9 mouse cellular contexts compared by ENCODE assay signal in the genomic region with DNA sequence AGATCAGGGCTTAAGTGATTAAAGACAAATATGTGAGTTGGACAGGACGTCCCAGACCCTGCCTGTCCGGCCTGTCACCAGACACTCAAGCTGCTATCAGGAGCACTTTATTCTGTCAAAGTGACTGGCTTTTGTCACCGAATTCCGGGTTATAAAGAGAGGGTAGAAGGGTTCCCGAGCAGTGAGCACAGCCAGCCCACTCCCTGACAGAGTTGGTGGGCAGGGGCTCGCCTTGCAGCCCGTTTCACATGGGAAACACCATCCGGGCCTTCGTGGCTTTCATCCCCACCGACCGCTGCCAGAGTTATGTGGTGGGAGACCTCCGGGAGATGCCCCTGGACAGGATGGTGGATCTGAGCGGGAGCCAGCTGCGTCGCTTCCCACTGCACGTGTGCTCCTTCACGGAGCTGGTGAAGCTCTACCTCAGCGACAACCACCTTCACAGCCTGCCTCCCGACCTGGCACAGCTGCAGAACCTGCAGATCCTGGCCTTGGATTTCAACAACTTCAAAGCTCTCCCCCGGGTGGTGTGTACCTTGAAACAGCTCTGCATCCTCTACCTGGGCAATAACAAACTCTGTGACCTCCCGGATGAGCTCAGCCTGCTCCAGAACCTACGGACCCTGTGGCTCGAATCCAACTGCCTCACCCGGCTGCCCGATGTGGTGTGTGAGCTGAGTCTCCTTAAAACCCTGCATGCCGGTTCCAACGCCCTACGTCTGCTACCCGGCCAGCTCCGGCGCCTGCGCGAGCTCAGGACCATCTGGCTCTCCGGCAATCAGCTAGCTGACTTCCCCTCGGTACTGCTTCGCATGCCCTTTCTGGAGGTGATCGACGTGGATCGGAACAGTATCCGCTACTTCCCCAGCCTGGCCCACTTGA. TPM values are rescaled to one million over a fixed set of nuclear protein-coding genes. Genes with fewer than 3 reads are reported as not detected.
DNase-seq lines count a peak whose midpoint lies in the region; ATAC-seq and TF ChIP-seq lines count a peak whose summit lies in the region.
"Had no signal": no experiment of that assay in that cellular context is flagged by ENCODE, and none has a peak within 500 bp of the region (broad histone marks: within the 10 kb centered on the region; RNA-seq: fewer than 3 reads in every experiment).

A gene (plus strand): TSS at position 167 of the 882 bp plus-strand sequence.

- intact Hi-C loops in gastrocnemius, postnatal 36 days (cut with DNase I) = no loop called here
- intact Hi-C loops in gastrocnemius, postnatal 14 days (cut with DNase I; ENCODE audit: low total_unique reads) = no loop called here

- DNase-seq in brain, adult 2 months (ENCODE audit: low read depth, low spot score) = peak; percentile 80
- DNase-seq in gastrocnemius, postnatal 36 days = no peak
- no peak for DNase-seq in gastrocnemius, postnatal 14 days
- DNase-seq in lung, postnatal 36 days = no peak

- peak; percentile 61 for ATAC-seq in forebrain, embryonic 16.5 days
- ATAC-seq in hindbrain, embryonic 16.5 days = peak; percentile 45; the same call in 1 of the 2 replicates
- ATAC-seq in megakaryocyte-erythroid progenitor cell, adult 5-6 weeks (replicated peaks; ENCODE audit: low FRiP score, low TSS enrichment, poor library complexity, severe bottlenecking) = 0 out of 2 replicates have a peak, but pooled peaks have one; percentile 13

- no peak within 1 kb of the TSS for H3K27ac ChIP-seq in forebrain, embryonic 16.5 days (ENCODE audit: low read length)
- H3K27ac ChIP-seq in hindbrain, embryonic 16.5 days (ENCODE audit: low read depth, low read length) = no peak within 1 kb of the TSS

- no peak for TF ChIP-seq CTCF in E14TG2a.4 (conservative IDR thresholded peaks at IDR 0.05; ENCODE audit: low read length)

- peaks cover 29% of the 10 kb centered on the region for H3K36me3 ChIP-seq in E14TG2a.4 (ENCODE audit: insufficient read depth, low read length)
- peaks cover 5% of the 10 kb centered on the region; the same call in 1 of the 2 replicates for H3K36me3 ChIP-seq in forebrain, embryonic 16.5 days (ENCODE audit: control insufficient read depth, insufficient read depth)
- no peaks in the 10 kb centered on the region for H3K36me3 ChIP-seq in hindbrain, embryonic 16.5 days (ENCODE audit: control insufficient read depth, insufficient read depth, low read length)

- H3K9ac ChIP-seq in forebrain, embryonic 16.5 days (replicated peaks; ENCODE audit: low read depth, low read length) = peak within 1 kb of the TSS; percentile 26; the same call in 1 of the 2 replicates
- H3K9ac ChIP-seq in hindbrain, embryonic 16.5 days (ENCODE audit: low read depth, low read length) = 0 out of 2 replicates have a peak within 1 kb of the TSS, but pooled peaks have one; percentile 25

- WGBS in forebrain, embryonic 16.5 days = 47% methylated on average over 40 of the region's 40 CpGs
- 45% methylated on average over 40 of the region's 40 CpGs for WGBS in hindbrain, embryonic 16.5 days

- H3K4me1 ChIP-seq in E14TG2a.4 (replicated peaks; ENCODE audit: low read depth, low read length) = peaks cover 53% of the 10 kb centered on the region
- H3K4me1 ChIP-seq in forebrain, embryonic 16.5 days (replicated peaks; ENCODE audit: control insufficient read depth, insufficient read depth, low read length) = peaks cover 2% of the 10 kb centered on the region; the same call in 1 of the 2 replicates
- no peaks in the 10 kb centered on the region; the same call in 1 of the 2 replicates for H3K4me1 ChIP-seq in hindbrain, embryonic 16.5 days (ENCODE audit: control insufficient read depth, insufficient read depth, low read depth, low read length)

- H3K4me3 ChIP-seq in E14TG2a.4 (replicated peaks; ENCODE audit: low read length) = peak within 1 kb of the TSS; percentile 64
- H3K4me3 ChIP-seq in forebrain, embryonic 16.5 days (replicated peaks; ENCODE audit: low read length) = peak within 1 kb of the TSS; percentile 22
- H3K4me3 ChIP-seq in hindbrain, embryonic 16.5 days (ENCODE audit: low read length) = peak within 1 kb of the TSS; percentile 23
- H3K4me3 ChIP-seq: megakaryocyte, embryonic 14.5 days had no signal

- H3K27me3 ChIP-seq in E14TG2a.4 (ENCODE audit: insufficient read depth, low read length) = peaks cover 22% of the 10 kb centered on the region
- H3K27me3 ChIP-seq in forebrain, embryonic 16.5 days (replicated peaks; ENCODE audit: control insufficient read depth, insufficient read depth, low read length) = no peaks in the 10 kb centered on the region
- no peaks in the 10 kb centered on the region for H3K27me3 ChIP-seq in hindbrain, embryonic 16.5 days (replicated peaks; ENCODE audit: control insufficient read depth, insufficient read depth, low read length)

- H3K9me3 ChIP-seq in E14TG2a.4 (ENCODE audit: low read length) = no peaks in the 10 kb centered on the region
- H3K9me3 ChIP-seq in forebrain, embryonic 16.5 days (ENCODE audit: control insufficient read depth, low read length) = no peaks in the 10 kb centered on the region
- no peaks in the 10 kb centered on the region for H3K9me3 ChIP-seq in hindbrain, embryonic 16.5 days (ENCODE audit: control insufficient read depth, low read length)
- H3K9me3 ChIP-seq: megakaryocyte, embryonic 14.5 days had no signal

- H3K4me2 ChIP-seq in forebrain, embryonic 16.5 days (ENCODE audit: low read length) = peak within 1 kb of the TSS; percentile 41
- peak within 1 kb of the TSS; percentile 39 for H3K4me2 ChIP-seq in hindbrain, embryonic 16.5 days (ENCODE audit: low read length)

RNA-seq across cellular contexts. Expression of the gene that starts here (rescaled TPM):
- polyA plus RNA-seq in forebrain, embryonic 16.5 days (2015; fragmentation: Nextera tagmentation; extraction: Ambion mirVana) = not detected in 2 replicates
- not detected in 2 replicates for polyA plus RNA-seq in hindbrain, embryonic 16.5 days (2015; fragmentation: Nextera tagmentation; extraction: Ambion mirVana)
- not detected in 2 replicates for total RNA-seq in megakaryocyte-erythroid progenitor cell, adult 5-6 weeks (2014; fragmentation: Nextera tagmentation)
- not detected in 2 replicates for total RNA-seq in megakaryocyte-erythroid progenitor cell, adult 5-6 weeks (2017)
- total RNA-seq in gastrocnemius, postnatal 36 days (2021) = under 1 TPM in 1 of 2 experiments, not detected in 1; 0.17 TPM
- not detected for total RNA-seq in gastrocnemius, postnatal 14 days (2021)

Comparison
In these comparisons a context has a peak if more than half of its experiments do, and no peak if none do; other contexts are left out.
1. Peak in ATAC-seq, H3K4me3 ChIP-seq, H3K9ac ChIP-seq and H3K4me2 ChIP-seq in forebrain, embryonic 16.5 days; RNA of the gene not detected or under 1 TPM.
2. Peak in ATAC-seq, H3K4me3 ChIP-seq, H3K9ac ChIP-seq and H3K4me2 ChIP-seq in hindbrain, embryonic 16.5 days; RNA of the gene not detected or under 1 TPM.
3. Peak in ATAC-seq in megakaryocyte-erythroid progenitor cell, adult 5-6 weeks; RNA of the gene not detected or under 1 TPM.